Mouse (Mus musculus) neutrophil, adult 59 days (primary cell): ENCODE results near the gene 1700001J03Rik. TPM values are rescaled to one million over a fixed set of nuclear protein-coding genes. Genes with fewer than 3 reads are reported as not detected.

Experiments
- total RNA-seq, 2 experiments: library from RNA; stranded (reverse); gene quantifications; 1 replicate in 1 of 2; 2 replicates in 1 of 2; pipeline ENCODE4 v1.2.4; 2023

The 1700001J03Rik gene
- total RNA-seq = 1 to 10 TPM; 1.3 to 1.7 TPM

DNA sequence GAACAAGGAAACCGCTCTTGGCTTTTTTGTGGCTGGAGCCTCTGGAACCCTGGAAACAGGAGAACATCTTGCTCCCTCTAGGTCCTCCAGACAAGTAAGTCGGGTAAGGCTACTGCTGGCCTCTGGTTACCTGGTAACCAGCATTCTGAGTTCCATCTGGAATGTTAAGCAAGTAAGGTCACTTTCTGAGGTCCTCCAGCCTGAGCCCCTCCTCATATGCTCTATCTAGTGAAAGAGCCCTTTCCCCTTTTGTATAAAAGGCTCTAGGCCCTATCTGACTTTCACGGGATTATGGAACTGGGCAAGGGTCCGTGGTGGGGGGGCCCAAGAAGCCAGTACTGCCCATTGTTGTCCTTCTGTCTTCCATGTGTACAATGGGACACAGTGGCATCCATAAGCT lies at the start of gene 1700001J03Rik:
Gene 1700001J03Rik, minus strand, starts transcription at position 101 of the 400 bp plus-strand sequence.

DNA sequence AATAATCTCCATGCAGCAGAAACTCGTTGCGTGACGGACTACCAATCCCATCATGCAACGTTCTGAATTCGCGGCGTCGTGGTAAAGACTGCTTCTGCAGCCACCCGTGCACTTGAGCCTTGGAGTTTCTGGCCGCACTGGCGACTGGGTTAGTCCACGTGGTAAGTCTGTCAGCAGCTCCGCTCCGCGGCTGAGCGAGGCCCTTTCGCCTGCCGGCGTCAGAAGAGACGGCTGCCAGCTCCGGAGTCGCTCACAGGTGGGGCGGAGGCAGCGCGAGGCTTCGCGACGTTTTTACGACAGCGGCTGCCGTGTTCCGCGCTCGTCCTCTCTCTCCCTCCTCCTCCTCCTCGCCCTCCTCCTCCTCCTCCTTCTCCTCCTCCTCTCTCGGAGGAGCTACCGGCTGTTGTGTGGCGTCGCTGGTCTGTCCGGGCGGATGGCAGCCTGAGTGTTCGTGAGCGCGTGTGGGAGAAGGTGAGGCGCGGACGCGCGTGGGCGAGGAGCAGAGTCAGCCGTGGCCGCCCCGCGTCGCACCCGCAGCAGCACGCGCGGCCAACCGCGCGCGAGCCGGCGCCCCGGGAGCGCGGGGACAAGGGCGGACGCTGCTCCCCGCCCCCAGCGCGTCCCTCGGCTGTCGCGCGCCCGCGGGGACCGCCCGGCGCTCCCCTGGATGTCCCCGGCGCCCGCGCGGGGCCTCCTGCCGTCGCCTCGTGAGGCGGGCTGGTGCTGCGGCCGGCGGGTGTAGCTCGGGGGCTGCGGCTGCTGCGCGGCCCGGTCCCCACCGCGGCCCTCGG lies 46.0 kb upstream of the 1700001J03Rik start, which contains the start of gene Cdk8:
Gene Cdk8, plus strand, starts transcription at position 367 of the 791 bp plus-strand sequence.

DNA sequence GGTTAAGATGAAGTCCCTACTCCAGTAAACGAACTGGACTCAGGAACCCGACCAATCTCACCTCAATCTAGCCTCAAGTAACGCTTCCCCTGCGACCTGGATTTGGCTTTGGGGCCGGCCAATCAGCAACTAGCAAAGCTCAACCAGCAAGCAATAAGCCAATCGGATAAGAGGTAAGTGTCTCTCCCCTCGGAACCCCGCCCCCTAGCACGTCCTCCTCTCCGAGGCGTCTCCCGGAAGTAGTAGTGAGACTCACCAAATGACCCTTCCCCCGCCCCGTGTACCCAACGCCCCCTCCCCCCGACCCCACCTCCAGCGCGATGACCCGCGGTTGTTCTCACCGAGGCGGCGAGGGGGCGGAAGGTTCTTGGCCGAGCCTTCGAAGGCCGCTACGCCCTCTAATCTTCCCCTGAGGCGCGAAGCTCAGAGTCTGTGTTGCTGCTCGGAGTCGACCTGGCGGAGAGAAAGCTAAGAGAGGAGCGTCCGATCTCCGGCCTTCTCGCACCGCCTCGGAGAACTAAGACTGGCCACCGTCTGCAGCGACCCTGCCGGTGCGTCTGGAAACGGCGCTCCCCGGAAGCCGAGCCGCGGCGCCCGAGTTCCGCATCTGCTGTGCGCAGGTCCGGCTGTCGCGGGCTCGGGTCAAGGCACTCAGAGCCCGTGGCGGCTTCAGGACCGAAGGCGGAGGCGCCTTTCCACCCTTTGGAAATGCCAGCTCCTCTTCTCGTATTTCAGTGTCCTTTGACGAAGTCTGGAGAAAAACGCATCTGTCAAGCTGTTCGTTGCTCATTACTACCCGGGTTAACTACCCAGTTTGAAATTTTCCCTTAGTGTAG lies 36.0 kb upstream of the 1700001J03Rik start, which contains the start of gene Rnf6:
Gene Rnf6, minus strand, starts transcription at position 677 of the 836 bp plus-strand sequence.

DNA sequence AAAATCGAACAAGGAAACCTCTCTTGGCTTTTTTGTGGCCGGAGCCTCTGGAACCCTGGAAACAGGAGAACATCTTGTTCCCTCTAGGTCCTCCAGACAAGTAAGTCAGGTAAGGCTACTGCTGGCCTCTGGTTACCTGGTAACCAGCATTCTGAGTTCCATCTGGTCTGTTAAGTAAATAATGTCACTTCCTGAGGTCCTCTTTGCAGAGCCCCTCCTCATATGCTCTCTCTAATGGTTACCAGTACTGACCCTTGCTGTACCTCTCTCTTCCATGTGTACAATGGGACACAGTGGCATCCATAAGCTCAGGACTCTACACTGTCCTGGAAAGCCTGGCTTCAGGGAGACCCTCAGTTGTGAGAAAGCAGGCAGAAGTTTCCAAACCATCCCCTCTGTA lies 14.5 kb downstream of the 1700001J03Rik start, which contains the start of gene Gm6309:
Gene Gm6309, minus strand, starts transcription at position 101 of the 400 bp plus-strand sequence.

DNA sequence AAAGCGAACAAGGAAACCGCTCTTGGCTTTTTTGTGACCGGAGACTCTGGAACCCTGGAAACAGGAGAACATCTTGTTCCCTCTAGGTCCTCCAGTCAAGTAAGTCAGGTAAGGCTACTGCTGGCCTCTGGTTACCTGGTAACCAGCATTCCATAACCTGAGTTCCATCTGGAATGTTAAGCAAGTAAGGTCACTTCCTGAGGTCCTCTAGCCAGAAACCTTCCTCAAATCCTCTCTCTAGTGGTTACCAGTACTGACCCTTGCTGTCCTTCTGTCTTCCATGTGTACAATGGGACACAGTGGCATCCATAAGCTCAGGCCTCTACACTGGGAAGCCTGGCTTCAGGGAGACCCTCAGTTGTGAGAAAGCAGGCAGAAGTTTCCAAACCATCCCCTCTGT lies 24.7 kb downstream of the 1700001J03Rik start, which contains the start of gene Gm5565:
Gene Gm5565, minus strand, starts transcription at position 101 of the 400 bp plus-strand sequence.

Other genes with a start within 250 kb of the 1700001J03Rik start
- not detected for gene Cyp3a25, start 175.7 kb downstream of the 1700001J03Rik start, total RNA-seq
- not detected for gene Cyp3a59, start 106.0 kb downstream of the 1700001J03Rik start, total RNA-seq
- not detected for gene Gm5565, start 24.8 kb downstream of the 1700001J03Rik start, total RNA-seq
- not detected for gene Gm6309, start 14.6 kb downstream of the 1700001J03Rik start, total RNA-seq
- gene Rnf6, start 36.3 kb upstream of the 1700001J03Rik start, total RNA-seq = 10 to 100 TPM; 35.6 to 37.3 TPM
- gene Cdk8, start 45.9 kb upstream of the 1700001J03Rik start, total RNA-seq = 10 to 100 TPM; 19.3 to 23.7 TPM
- gene Wasf3, start 199.7 kb upstream of the 1700001J03Rik start, total RNA-seq = not detected